Mouse (Mus musculus) intestine, postnatal 0 days (tissue): Measurements from ENCODE around the gene Mb. TPM values are rescaled to one million over a fixed set of nuclear protein-coding genes. Genes with fewer than 3 reads are reported as not detected.

Source experiments
- ATAC-seq: fragments of 200-750 bp; cut with Nextera tagmentation; 2 replicates; pipeline ENCODE4 v1.8.0; 2017; ENCODE audit warnings: mild to moderate bottlenecking, moderate TSS enrichment, moderate library complexity
- H3K27ac ChIP-seq: fragments of 300-500 bp; sonication (generic); 2 replicates; pipeline ENCODE4 v1.5.1; 2014; ENCODE audit warnings: mild to moderate bottlenecking, low read depth, low read length, moderate library complexity
- H3K27me3 ChIP-seq: fragments of 300-500 bp; sonication (generic); replicated peaks from 2 replicates; pipeline ENCODE4 v1.6.1; 2014; ENCODE audit warnings: low read length, mixed read lengths; ENCODE audit not compliant: control insufficient read depth, insufficient read depth
- H3K36me3 ChIP-seq: fragments of 300-500 bp; sonication (generic); 2 replicates; pipeline ENCODE4 v1.6.1; 2014; ENCODE audit warnings: mild to moderate bottlenecking, moderate library complexity; ENCODE audit not compliant: control insufficient read depth, insufficient read depth
- H3K4me1 ChIP-seq: fragments of 300-500 bp; sonication (generic); replicated peaks from 2 replicates; pipeline ENCODE4 v1.6.1; 2014; ENCODE audit warnings: antibody characterized with exemption, low read length, mixed read lengths; ENCODE audit not compliant: control insufficient read depth, insufficient read depth
- H3K4me2 ChIP-seq: fragments of 300-500 bp; sonication (generic); replicated peaks from 2 replicates; pipeline ENCODE4 v1.6.1; 2014; ENCODE audit warnings: low read depth, mild to moderate bottlenecking, moderate library complexity
- H3K4me3 ChIP-seq: fragments of 300-500 bp; sonication (generic); 2 replicates; pipeline ENCODE4 v1.5.1; 2014; ENCODE audit warnings: low read depth, low read length
- H3K9ac ChIP-seq: fragments of 300-500 bp; sonication (generic); 2 replicates; pipeline ENCODE4 v1.6.1; 2014; ENCODE audit warnings: mild to moderate bottlenecking, low read depth, low read length
- H3K9me3 ChIP-seq: fragments of 300-500 bp; sonication (generic); 2 replicates; pipeline ENCODE4 v1.6.1; 2016; ENCODE audit warnings: mixed run types; ENCODE audit not compliant: control insufficient read depth
- CTCF ChIP-seq: sonication (generic); IDR thresholded peaks from 2 replicates; pipeline ENCODE4 v1.5.1; 2016; ENCODE audit warnings: low read depth, mild to moderate bottlenecking, control low read depth, antibody characterized with exemption, moderate library complexity
- WGBS: fragments of 180-500 bp; shearing (Covaris S2); extraction: QIAGEN DNeasy Blood & Tissue Kit; methylation state at CpG from one replicate; pipeline ENCODE4 v1.1.7; 2014; 5-methylcytosine and 5-hydroxymethylcytosine counted together
- polyA plus RNA-seq: library from polyadenylated mRNA; unstranded; fragments of >200 nt; fragmentation: Nextera tagmentation; extraction: Ambion mirVana; gene quantifications from 2 replicates; pipeline ENCODE4 v1.2.1, GENCODE M21; 2015

Gene Mb
- polyA plus RNA-seq, 1 experiment from 2014 or later, result 0.16 TPM

- H3K27ac ChIP-seq, result no peak overlapping the region
- 47% methylated on average over 7 of the region's 7 CpGs for WGBS
- peak; percentile 14; the same call in 1 of the 2 replicates for ATAC-seq
- no peaks in the 10 kb centered on the region for H3K36me3 ChIP-seq
- no peak overlapping the region for H3K4me2 ChIP-seq
- no peaks in the 10 kb centered on the region for H3K9me3 ChIP-seq
- H3K4me1 ChIP-seq, result no peaks in the 10 kb centered on the region
- no peak for TF ChIP-seq CTCF
- H3K9ac ChIP-seq, result no peak overlapping the region
- no peak overlapping the region for H3K4me3 ChIP-seq
- H3K27me3 ChIP-seq, result no peaks in the 10 kb centered on the region
Measured at GRCm38 (mm10) chr15:77019533-77019932, 30.9 kb downstream of the Mb start.

DNA sequence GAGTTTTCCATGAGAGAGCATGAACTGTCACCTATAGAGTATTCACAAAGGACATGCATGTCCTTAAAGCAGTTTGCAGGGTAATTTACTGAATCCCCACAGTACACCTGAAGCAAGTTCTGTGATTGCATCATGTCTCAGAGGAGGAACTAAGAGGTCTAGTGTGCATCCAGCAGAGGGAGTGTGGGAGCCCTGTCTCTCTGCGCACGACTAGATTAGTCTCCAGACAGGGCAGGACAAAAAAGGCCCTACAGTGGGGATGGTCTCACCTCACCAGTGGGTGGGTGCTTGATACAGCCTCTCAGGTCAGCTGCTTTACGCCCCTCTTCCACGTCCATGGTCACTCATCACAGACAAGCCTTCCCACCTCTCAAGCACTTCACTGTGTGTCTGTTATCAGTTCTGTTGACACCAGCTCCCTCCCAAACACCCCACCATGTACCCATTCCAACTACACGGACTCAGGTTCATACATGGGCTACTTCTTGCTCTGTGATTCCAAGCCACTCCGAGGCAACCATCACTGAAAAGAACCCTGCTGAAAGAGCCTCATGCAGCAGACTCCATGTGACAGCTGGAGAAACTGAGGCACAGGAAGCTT is 31.6 kb downstream of the Mb start:
- H3K4me3 ChIP-seq, result no peak overlapping the region
- H3K27ac ChIP-seq, result no peak overlapping the region
- 58% methylated on average over 6 of the region's 6 CpGs for WGBS
- no peaks in the 10 kb centered on the region for H3K4me1 ChIP-seq
- H3K9ac ChIP-seq, result no peak overlapping the region
- no peaks in the 10 kb centered on the region for H3K9me3 ChIP-seq
- ATAC-seq, result no peak
- H3K27me3 ChIP-seq, result no peaks in the 10 kb centered on the region
- no peaks in the 10 kb centered on the region for H3K36me3 ChIP-seq
- H3K4me2 ChIP-seq, result no peak overlapping the region
- TF ChIP-seq CTCF, result peak; percentile 85

DNA sequence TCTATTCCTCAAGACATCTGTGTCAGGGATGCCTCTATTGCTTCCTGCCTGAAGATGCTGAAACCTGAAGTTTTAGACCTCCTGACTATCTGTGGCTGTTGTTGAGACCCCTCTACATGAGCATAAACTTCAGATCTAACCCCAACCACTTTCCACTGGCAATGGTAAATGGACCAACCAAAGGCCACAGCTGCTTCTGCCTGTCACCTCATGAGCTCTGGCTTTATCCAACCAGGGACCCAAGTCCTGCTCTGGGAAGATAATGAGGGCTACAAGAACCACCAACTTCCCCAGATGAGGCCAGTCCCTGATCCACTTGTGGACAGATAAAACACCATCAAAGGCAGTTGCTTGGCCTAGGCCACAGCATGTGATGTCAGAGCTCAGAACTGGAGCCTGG is 32.6 kb downstream of the Mb start:
- Histone ChIP-seq H3K27ac (no peak overlapping the region), H3K9me3 (no peaks in the 10 kb centered on the region), H3K9ac (no peak overlapping the region), H3K4me1 (no peaks in the 10 kb centered on the region), H3K36me3 (no peaks in the 10 kb centered on the region), H3K27me3 (no peaks in the 10 kb centered on the region), H3K4me2 (no peak overlapping the region), H3K4me3 (no peak overlapping the region)
- no peak for TF ChIP-seq CTCF
- ATAC-seq, result no peak

DNA sequence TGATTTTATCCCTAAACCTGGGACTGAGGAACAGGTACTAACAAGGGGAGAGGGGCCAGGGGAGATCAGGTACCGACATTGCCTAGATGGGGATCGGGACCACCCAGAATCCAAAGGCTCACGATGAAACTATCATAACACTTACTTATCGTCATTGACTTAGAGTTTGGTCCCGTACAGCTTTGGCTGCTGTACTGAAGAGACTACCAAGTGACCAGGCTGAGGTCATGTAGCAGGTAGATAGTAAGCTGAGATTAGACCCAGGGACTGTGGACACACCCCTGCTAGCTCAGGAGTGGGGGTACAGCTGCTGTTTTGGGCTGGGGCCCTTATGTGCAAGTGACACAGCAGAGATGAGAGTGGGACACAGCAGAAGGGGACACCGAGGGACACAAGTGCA is 34.0 kb downstream of the Mb start:
- Histone ChIP-seq H3K9me3 (no peaks in the 10 kb centered on the region), H3K4me1 (no peaks in the 10 kb centered on the region), H3K27me3 (no peaks in the 10 kb centered on the region), H3K36me3 (no peaks in the 10 kb centered on the region), H3K4me3 (no peak overlapping the region), H3K27ac (no peak overlapping the region), H3K9ac (no peak overlapping the region), H3K4me2 (no peak overlapping the region)
- TF ChIP-seq CTCF, result no peak
- no peak for ATAC-seq
- 89% methylated on average over 6 of the region's 6 CpGs for WGBS

- no peak for ATAC-seq
Measured at GRCm38 (mm10) chr15:77014985-77015384, 35.5 kb downstream of the Mb start.

DNA sequence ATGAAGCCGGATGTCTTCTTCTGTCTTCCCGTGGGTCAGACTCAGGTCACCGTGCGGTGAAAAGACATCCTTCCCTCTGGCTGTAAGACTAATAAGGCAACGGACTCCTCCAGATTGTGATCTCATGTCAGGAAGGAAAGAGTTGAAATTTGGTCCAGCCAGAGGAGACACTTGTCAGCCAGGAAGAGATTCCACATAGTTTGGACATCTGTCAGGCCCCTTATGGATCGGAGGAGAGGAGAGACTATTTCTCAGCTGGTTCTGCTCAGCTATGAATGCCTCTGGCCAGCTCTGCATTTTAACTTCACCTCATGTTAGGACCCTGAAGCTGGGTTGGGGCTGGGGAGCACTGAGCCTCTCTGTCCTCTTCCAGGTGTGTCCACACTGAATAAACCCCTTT is 36.0 kb downstream of the Mb start:
- no peak for ATAC-seq
- no peak overlapping the region for H3K27ac ChIP-seq

More at GRCm38 (mm10) chr15:77014985-77015384, 35.5 kb downstream of the Mb start:
- no peaks in the 10 kb centered on the region for H3K36me3 ChIP-seq
- no peak overlapping the region for H3K4me2 ChIP-seq
- no peak for TF ChIP-seq CTCF
- H3K4me1 ChIP-seq, result no peaks in the 10 kb centered on the region
- H3K27ac ChIP-seq, result no peak overlapping the region
- H3K27me3 ChIP-seq, result no peaks in the 10 kb centered on the region
- H3K9ac ChIP-seq, result no peak overlapping the region
- H3K9me3 ChIP-seq, result no peaks in the 10 kb centered on the region
- no peak overlapping the region for H3K4me3 ChIP-seq
- 81% methylated on average over 4 of the region's 4 CpGs for WGBS

More for the DNA sequence above, 36.0 kb downstream of the Mb start:
- Histone ChIP-seq H3K4me3 (no peak overlapping the region), H3K9ac (no peak overlapping the region), H3K27me3 (no peaks in the 10 kb centered on the region), H3K4me1 (no peaks in the 10 kb centered on the region), H3K36me3 (no peaks in the 10 kb centered on the region), H3K4me2 (no peak overlapping the region), H3K9me3 (no peaks in the 10 kb centered on the region)
- TF ChIP-seq CTCF, result no peak
- WGBS, result 54% methylated on average over 6 of the region's 6 CpGs
